In the genomic region with DNA sequence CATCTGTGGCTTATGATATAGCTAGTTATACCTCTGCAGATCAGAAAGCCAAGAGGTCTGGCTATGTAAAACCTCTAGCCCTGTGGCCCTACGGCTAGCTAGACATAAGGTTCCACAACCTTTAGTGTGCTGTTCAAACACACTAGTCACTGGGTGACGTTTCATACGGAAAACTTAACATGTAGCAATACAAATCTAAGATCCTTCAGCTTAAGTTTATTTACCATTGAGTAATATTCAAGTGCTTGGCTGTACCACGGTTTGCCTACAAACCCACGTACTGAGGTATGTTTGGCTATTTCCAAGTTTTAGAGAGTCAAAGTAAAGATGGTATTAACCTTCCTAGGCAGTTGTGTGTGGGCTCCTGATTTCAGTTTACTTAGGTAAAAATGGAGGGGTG, we compare ENCODE assay signal across 28 mouse cellular contexts.
"Had no signal": no experiment of that assay in that cellular context is flagged by ENCODE, and none has a peak within 500 bp of the region (broad histone marks: within the 10 kb centered on the region; RNA-seq: fewer than 3 reads in every experiment).

No protein-coding gene starts in this region.

- H3K4me1 ChIP-seq: limb, embryonic 10.5 days; limb, embryonic 12.5 days; limb, embryonic 13.5 days; limb, embryonic 15.5 days; liver, embryonic 12.5 days; liver, embryonic 13.5 days; liver, embryonic 15.5 days; lung, embryonic 15.5 days; megakaryocyte, embryonic 14.5 days; midbrain, embryonic 10.5 days; midbrain, embryonic 12.5 days; midbrain, embryonic 13.5 days; midbrain, embryonic 15.5 days; neural tube, embryonic 12.5 days had no signal

- H3K27me3 ChIP-seq: limb, embryonic 12.5 days; limb, embryonic 13.5 days; limb, embryonic 15.5 days; liver, embryonic 12.5 days; liver, embryonic 13.5 days; liver, embryonic 15.5 days; lung, embryonic 15.5 days; midbrain, embryonic 12.5 days; midbrain, embryonic 13.5 days; midbrain, embryonic 15.5 days; neural tube, embryonic 12.5 days had no signal

- H3K4me3 ChIP-seq: left cerebral cortex, adult 2 months; limb, embryonic 10.5 days; limb, embryonic 12.5 days; limb, embryonic 13.5 days; limb, embryonic 15.5 days; liver, embryonic 12.5 days; liver, embryonic 13.5 days; liver, embryonic 15.5 days; lung, embryonic 15.5 days; megakaryocyte, embryonic 14.5 days; midbrain, embryonic 10.5 days; midbrain, embryonic 12.5 days; midbrain, embryonic 13.5 days; midbrain, embryonic 15.5 days; myocyte; neural tube, embryonic 12.5 days had no signal

- H3K36me3 ChIP-seq: limb, embryonic 10.5 days; limb, embryonic 12.5 days; limb, embryonic 13.5 days; limb, embryonic 15.5 days; liver, embryonic 12.5 days; liver, embryonic 13.5 days; liver, embryonic 15.5 days; lung, embryonic 15.5 days; midbrain, embryonic 10.5 days; midbrain, embryonic 12.5 days; midbrain, embryonic 13.5 days; midbrain, embryonic 15.5 days; neural tube, embryonic 12.5 days had no signal

- ATAC-seq: liver, embryonic 12.5 days; liver, postnatal 0 days; midbrain, embryonic 13.5 days; midbrain, embryonic 15.5 days; midbrain, embryonic 16.5 days had no signal

- H3K4me2 ChIP-seq: limb, embryonic 12.5 days; limb, embryonic 13.5 days; limb, embryonic 15.5 days; liver, embryonic 11.5 days; liver, embryonic 12.5 days; liver, embryonic 13.5 days; liver, embryonic 15.5 days; lung, embryonic 14.5 days; lung, embryonic 15.5 days; midbrain, embryonic 11.5 days; midbrain, embryonic 12.5 days; midbrain, embryonic 13.5 days; midbrain, embryonic 15.5 days; neural tube, embryonic 12.5 days had no signal

- H3K27ac ChIP-seq: left cerebral cortex, adult 2 months; limb, embryonic 10.5 days; limb, embryonic 12.5 days; limb, embryonic 13.5 days; limb, embryonic 15.5 days; liver, embryonic 12.5 days; liver, embryonic 13.5 days; liver, embryonic 14.5 days; liver, embryonic 15.5 days; lung, embryonic 15.5 days; macrophage; midbrain, embryonic 10.5 days; midbrain, embryonic 12.5 days; midbrain, embryonic 13.5 days; midbrain, embryonic 15.5 days; neural tube, embryonic 12.5 days had no signal

- H3K9ac ChIP-seq: limb, embryonic 12.5 days; limb, embryonic 13.5 days; limb, embryonic 15.5 days; liver, embryonic 12.5 days; liver, embryonic 13.5 days; liver, embryonic 14.5 days; liver, embryonic 15.5 days; liver, postnatal 0 days; lung, embryonic 14.5 days; lung, embryonic 15.5 days; midbrain, embryonic 12.5 days; midbrain, embryonic 13.5 days; midbrain, embryonic 15.5 days; neural tube, embryonic 12.5 days had no signal

- DNase-seq: layer of hippocampus, postnatal 36 days; left cerebral cortex, postnatal 4 days; liver; liver, embryonic 13.5 days; liver, postnatal 0 days; lung, embryonic 14.5 days; lung, postnatal 4 days; midbrain, embryonic 14.5 days had no signal

- H3K9me3 ChIP-seq: limb, embryonic 10.5 days; limb, embryonic 12.5 days; limb, embryonic 13.5 days; limb, embryonic 15.5 days; liver, embryonic 12.5 days; liver, embryonic 13.5 days; liver, embryonic 15.5 days; lung, embryonic 15.5 days; midbrain, embryonic 10.5 days; midbrain, embryonic 12.5 days; midbrain, embryonic 13.5 days; neural tube, embryonic 12.5 days had no signal
